Mouse (Mus musculus): ENCODE data around the gene Babam1.
"Not testable (repeated sequence)": the region's sequence is repeated elsewhere in the genome, so short reads cannot be mapped to it uniquely, and the experiment has no call there.

The Babam1 gene

DNA sequence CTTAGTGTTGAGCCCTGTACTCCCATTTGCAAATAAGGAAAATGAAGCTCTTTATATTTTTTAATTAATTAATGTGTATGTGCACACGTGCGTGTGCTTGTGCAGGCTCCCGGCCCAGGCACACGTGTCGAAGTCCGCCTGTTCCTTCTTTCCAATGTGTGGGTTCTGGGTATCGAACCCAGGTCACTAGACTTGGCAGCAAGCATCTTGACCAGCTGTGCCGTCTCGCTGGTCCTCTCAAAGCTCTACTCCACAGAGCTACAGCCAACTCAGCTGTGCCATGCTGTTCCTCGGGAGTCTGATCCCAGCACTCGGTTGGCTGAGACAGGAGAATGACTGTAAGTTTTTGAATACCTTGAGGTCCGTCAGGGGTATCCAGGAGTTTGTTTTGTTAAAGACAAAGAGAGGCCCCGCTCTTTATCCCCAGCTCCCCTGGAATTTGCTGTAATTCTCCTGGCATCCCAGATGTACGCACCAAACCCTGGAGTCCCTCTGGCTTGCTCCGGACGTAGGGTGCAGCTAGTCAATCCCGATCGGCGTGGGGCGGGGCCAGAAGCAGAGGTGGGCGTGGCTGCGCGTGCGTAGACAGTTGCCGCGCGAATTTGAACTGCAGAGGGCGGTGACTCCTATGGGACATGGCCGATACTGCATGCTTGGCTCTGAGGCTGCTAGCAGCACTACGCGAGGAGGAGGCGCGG, 8.9 kb downstream of the Babam1 start, which contains the start of gene Ankle1:
Ankle1 (plus strand) TSS at position 610 of the 698 bp plus-strand sequence.
- peak; percentile 95 to 98 for DNase-seq (ENCODE audit: low read depth in 1 of 2, low spot score in 2 of 2)

DNA sequence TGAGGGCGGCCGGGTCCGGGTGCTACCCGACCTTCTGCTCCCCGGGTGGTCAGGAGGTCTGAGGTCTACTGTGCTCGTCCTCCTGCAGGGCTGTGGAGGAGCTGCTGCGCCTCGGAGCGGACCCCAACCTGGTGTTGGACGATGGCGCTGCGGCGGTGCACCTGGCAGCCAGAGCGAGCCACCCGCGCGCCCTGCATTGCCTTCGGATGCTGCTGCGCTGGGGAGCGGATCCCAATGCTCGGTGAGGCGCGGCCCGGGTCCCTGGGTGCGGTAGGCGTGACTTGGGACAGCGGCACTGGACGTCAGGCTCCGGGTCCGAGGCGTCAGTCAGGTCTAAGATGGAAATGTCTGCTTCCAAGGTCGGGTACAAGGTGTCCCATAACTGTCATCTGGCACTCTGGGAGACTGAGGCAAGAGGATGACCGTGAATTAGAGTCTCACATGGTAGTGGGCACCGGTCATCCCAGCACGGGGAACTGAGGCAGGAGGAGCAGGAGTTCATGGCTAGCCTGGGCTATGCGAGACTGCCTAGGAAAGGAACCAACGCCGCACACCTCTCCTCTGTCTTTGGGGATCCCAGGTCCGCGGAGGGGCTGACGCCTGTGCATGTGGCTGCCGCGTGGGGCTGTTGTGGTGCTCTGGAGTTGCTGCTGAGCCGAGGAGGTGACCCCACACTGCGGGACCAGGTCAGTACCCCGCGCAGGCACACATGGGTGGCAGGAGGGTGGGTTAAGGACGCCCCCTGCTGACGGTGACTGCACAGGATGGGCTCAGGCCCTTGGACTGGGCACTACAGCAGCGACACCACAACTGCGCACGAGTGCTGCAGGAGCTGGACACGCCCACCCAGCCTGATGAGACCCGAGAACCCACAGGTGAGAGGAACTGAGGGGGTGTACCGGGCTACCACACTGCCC, 9.7 kb downstream of the Babam1 start:
- DNase-seq (ENCODE audit: low read depth in 1 of 2, low spot score in 2 of 2) = peak; percentile 37 to 41

DNA sequence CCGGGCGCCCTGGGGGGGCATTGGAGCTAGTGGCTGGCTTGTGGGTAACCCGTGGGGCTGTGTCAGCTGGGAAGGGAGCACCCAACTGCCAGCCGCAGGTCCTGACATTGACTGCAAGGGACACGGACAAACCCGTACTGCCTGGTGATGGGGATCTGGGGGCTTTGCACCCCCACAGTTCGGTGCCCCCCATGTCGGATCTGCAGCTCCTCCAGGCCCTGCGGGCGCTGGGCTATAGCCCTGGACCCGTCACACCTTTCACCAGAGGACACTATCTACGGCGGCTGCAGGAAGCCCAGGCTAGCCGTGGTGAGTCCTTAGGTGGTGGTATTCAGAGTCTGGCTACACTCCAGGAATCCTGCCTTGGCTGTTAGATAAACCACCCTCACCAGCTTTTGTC, 10.8 kb downstream of the Babam1 start:
- no peak for DNase-seq (ENCODE audit: low read depth in 1 of 2, low spot score in 2 of 2)

DNA sequence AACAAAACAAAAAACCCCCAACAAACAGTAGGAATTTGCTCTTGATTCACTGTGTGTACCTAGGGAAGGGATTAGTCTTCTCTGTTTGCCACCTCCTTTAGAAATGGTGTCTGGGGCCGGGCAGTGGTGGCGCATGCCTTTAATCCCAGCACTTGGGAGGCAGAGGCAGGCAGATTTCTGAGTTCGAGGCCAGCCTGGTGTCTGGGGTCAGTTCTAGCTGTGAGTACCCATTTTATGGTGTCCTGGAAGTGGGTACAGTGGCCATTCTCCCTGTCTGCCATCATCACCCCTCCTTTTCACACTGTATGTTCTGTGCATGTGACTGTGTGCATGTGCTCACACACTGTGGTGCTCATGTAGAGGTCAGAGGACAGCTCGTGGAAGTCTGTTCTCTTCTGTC, 11.6 kb downstream of the Babam1 start:
- no peak for DNase-seq (ENCODE audit: low read depth in 1 of 2, low spot score in 2 of 2)

DNA sequence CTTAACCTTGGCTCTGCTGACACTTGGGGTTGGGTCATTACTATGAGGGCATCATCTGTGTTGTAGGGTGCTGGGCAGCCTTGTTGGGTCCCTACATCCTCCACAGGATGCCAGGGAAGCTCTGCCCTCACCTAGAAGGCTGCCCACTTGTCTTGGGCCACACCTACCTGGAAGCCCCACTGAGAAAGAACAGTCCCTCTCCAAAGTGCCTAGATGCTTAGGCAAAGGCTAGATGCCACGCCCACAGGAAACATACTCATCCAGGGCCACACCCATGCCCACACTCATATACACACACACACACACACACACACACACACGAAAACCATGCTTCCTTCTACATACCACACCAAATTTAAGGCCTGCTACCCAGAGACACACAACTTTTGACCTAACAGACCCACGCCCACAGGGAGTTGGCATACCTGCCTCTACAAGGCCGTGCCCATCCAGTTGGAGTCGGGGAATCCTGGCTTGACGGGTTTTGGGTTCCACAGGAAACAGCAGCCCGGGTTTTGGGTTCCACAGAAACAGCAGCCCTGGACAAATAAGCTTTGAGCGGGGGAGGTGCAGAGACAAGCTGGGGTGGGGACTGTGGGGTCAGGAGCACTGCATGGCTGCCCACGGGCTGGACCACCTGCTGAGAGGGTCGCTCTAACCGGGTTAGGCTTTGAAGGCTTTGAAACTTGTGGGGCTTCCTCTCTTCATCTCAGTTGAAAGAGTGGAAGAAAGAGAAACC, 15.0 kb downstream of the Babam1 start:
- DNase-seq (ENCODE audit: low read depth in 1 of 2, low spot score in 2 of 2) = no peak

DNA sequence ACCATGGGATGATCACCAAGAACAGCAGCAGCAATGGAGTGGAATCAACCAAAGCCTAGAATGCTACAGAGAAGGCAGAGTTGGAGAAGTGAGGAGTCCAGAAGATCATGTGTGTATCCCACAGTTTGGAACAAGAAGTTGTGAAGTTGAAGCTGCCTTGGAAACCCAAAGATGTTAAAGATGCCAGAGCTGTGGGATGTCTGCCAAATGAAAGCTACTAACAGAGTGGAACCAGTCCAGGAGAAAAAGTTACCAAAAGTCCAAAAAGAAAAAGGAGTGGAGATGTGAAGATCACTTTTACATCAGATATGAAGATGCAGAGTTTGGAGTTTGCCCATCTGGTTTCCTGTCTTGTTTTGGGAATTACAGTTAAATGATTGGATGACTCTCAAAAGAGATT, 25.5 kb downstream of the Babam1 start:
- DNase-seq (ENCODE audit: low read depth in 1 of 2, low spot score in 2 of 2) = no peak

DNA sequence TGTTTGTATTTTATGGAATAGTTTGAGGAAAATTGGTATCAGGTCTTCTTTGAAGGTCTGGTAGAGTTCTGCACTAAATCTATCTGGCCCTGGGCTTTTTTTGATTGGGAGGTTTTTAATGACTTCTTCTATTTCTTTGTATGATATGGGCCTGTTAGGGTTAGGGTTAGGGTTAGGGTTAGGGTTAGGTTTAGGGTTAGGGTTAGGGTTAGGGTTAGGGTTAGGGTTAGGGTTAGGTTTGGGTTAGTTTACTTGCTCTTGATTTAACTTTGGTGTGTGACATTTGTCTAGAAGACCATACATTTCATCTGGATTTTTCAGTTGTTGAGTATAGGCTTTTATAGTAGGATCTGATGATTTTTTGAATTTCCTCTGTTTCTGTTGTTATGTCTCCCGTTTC, 36.3 kb downstream of the Babam1 start:
- not testable (repeated sequence) for DNase-seq (ENCODE audit: low read depth in 1 of 2, low spot score in 2 of 2)

DNA sequence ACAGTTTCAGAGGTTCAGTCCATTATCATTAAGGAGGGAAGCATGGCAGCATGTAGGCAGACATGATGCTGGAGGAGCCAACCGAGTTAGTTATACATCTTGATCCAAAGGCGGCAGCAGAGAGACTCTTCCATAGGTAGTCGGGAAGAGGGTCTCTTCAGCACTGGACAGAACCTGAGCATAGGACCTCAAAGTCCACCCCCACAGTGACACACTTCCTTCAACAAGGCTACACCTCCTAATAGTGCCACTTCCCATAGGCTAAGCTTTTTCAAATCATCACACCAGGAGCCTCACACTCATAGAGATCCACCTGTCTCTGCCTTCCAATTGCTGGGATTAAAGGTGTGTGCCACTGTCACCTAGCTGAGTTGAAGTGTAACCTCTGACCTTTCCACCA, 40.4 kb downstream of the Babam1 start:
- no peak for DNase-seq (ENCODE audit: low read depth in 1 of 2, low spot score in 2 of 2)

DNA sequence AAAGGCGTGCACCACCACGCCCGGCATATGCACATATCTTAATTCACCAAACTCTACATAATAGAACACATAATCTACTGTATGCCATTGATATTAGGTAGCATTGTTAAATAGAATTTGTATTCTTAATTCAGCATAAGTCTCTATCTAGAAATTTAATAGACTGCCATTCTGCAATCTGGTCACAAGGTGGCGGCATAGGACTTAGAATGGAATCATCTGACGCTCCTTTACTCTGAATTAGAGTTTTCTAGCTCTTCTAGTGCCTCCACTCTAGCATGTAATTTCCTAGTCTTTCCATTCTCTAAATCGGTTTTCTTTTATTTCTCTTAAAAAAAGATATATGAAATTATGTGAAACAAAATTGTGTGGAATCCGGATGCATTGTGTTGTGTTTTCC, 44.7 kb downstream of the Babam1 start:
- DNase-seq (ENCODE audit: low read depth in 1 of 2, low spot score in 2 of 2) = no peak

DNA sequence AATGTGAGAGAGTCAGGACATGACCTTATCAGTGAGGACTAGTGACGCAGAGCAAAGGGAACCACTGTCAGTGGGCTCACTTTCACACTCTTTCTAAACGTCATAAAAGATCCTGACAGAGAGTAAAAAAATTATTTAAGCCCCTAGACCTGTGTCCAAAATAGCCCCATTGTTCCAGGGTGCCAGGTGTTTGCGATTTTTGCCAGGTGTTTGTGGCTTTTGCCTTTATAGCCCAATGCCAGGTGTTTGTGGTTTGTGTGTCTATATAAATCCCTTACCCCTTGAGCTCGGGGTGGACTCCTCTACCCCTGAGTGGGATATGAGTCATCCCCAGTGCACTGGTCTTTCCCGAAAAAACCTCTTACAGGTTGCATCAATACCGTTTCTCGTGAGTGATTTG, 48.4 kb downstream of the Babam1 start:
- DNase-seq (ENCODE audit: low read depth in 1 of 2, low spot score in 2 of 2) = no peak

DNA sequence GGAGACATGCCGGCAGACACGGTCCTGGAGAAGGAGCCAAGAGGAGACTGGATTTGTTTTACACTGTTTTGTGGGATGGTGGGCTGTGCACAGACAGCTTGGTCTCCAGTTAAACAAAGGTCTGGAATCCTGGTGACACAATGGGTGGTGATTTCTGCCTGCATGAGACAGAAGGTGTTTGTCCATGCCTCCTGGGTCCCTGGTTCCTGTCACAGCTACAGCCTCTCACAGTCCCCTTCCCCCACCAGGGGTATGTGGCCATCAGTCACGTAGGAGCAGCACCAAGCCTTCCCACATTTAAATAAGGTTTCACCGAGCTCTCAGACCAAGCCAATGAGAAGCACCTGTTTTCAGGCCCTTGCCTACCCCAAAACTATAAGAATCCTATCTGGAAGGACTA, 54.7 kb downstream of the Babam1 start:
- no peak for DNase-seq (ENCODE audit: low read depth in 1 of 2, low spot score in 2 of 2)

DNA sequence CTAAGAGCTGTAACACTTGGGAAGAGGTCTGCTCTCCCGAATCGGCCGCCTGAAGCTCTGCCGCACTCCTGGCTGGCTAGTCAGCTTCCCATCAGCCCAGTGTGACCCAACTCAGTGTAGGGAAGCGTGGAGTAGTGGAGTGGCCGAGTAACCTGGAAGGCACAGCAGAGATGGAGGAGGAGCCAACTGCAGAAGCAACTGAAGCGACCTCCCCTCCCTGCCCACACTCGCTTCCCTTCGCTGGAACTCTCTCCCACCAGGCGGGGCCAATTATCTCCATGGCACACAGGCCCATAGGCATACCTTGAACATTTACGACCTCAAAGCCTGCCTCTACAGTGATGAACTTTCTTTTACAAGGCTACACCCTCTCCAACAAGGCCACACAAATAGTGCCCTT, 55.1 kb downstream of the Babam1 start:
- DNase-seq (ENCODE audit: low read depth in 1 of 2, low spot score in 2 of 2) = no peak

DNA sequence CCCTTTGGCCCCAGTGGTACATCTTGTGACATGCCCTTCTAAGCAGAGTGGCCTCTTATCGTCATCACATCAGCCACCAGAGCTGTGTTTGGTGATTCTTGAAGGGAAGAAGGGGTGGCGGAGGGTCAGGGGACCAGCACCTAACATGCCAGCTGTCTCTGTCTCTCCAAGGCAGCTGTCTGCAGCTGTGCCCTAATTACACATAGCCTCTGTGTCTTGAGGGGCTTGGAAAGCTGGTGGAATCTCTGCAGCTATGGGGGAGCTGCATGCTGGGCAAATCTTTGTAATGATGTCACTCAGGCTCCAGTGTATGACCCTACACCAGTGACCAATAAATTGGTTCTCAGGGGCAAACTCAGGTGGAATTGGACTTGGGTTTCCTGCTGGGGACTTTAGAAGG, 56.0 kb downstream of the Babam1 start:
- no peak for DNase-seq (ENCODE audit: low read depth in 1 of 2, low spot score in 2 of 2)
